Mouse (Mus musculus) adrenal gland, adult 2 months (tissue): ENCODE measurements around the gene Gskip. TPM values are rescaled to one million over a fixed set of nuclear protein-coding genes. Genes with fewer than 3 reads are reported as not detected.

Experiments used
- DNase-seq: peaks from one replicate; pipeline ENCODE4 v3.0.0; 2021
- long read RNA-seq: library from polyadenylated mRNA; stranded (forward); transcript quantifications from one replicate; pipeline ENCODE4 v2.0.0, GENCODE M21; 2021
- polyA plus RNA-seq: library from polyadenylated mRNA; depleted of rRNA; stranded (reverse); fragments of >200 nt; gene quantifications from 2 replicates; pipeline ENCODE4 v1.2.3, GENCODE M21; 2012; rRNA removed
- total RNA-seq, 2 experiments: library from RNA; stranded (reverse); gene quantifications; 2 replicates each; pipeline ENCODE4 v1.2.3; 2021

Gskip gene
- total RNA-seq (10 to 100 TPM; 16.5 to 21.5 TPM), polyA plus RNA-seq (4.3 and 4.4 TPM in 2 replicates)
- long read RNA-seq, transcript Gskip-201 (3 exons, 2,720 nt) = major isoform, 19 of 27 reads
- long read RNA-seq, transcript Gskip-202 (2 exons, 1,064 nt) = minor isoform, 5 of 27 reads
- long read RNA-seq, partial matches to known transcripts = 0 of 27 reads
- long read RNA-seq, other reads (novel, unspliced or antisense) = 3 of 27 reads

DNA sequence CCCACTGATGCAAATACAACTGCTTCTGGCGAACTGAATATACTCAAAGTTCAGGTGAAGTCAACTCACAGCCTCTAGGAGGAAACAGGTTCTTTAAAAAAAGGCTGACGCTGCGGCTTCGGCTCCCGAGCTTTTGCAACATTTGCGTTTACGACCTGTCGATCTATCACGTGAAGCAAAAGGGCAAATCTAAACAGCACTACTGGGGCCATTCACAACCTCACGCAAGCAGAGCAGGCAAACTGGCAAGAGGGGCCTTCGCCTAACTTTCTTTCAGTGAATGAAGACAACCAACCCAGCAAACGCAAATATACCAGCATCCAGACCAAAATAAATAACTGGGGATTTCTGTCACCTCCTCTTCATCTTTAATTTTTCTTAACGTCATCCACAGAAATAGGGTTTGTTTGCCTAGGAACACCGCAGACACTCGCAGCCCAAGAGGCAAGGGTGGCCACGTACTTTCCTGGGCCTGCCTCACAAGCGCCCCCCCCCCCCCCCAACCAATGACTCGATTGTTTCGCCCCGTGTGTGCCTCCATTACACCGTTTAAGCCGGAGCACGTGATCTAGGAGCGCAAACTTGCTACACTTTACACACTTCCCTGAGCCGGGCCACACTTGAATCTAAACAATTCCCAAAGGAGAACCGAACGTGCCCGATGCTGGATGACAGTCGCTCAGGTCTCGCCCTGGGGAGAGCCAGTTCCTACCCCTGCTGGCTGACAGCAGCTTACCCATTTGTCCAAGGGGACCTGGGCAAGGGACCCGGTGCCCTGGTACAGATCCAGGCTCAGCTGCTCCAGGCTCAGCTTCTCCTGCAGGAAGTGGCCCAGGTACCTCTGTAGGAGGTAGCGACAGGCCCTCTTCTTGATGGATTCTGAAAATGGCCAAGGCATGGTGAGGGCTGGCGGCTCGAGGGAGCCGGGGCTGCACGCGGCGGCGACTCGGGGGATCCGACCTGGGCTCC is at the start of gene Gskip:
Gene Gskip, plus strand, starts transcription at position 897 of the 969 bp plus-strand sequence.
- peak; percentile 62 for DNase-seq

DNA sequence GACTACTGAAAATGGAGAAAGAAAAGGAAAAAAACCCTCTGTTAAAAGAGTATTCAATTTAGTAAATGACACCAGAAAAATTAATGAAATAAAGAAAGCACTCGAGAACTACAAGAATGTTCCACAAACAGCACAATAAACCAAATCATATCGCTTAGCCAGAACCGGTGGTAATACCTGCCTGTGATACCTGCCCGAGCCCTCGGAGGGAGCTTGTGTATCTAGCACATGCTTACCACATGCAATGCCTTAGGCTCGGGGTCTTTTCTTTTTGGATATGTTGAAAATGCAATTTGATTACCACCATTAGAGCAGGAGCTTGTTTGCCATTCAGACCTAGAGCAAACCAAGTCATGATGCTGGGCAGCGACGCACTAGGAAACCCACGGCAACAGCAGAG is 48.1 kb upstream of the Gskip start:
- DNase-seq = no peak

GRCm38 (mm10) chr12:105637554-105637953 is 47.1 kb upstream of the Gskip start:
- no peak for DNase-seq

DNA sequence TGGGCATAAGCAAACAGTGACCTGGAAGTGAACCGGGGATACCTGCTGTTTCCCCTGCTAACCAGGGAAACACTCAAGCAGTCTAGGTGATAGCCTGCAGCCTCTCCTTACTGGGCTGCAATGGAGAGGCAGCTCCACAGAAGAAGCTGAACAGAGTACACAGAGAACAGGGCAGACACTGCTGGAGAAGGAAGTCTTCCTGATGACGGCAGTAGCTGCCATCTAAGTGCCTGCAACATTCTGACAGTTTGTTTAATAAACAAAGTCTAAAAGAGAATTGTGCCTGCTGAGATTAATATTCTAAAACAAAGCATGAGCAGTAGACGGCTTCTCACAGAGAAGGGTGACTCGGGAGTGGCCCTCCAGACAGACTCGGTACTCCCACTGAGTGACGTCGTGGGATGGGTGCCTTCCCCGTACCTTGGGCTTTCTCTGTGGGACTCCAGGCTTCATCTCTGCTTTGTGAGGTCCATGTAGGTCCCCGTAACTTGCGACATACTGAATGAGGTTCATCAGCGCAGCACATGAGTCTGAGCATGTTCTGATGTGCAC is 41.8 kb upstream of the Gskip start:
- DNase-seq = no peak

DNA sequence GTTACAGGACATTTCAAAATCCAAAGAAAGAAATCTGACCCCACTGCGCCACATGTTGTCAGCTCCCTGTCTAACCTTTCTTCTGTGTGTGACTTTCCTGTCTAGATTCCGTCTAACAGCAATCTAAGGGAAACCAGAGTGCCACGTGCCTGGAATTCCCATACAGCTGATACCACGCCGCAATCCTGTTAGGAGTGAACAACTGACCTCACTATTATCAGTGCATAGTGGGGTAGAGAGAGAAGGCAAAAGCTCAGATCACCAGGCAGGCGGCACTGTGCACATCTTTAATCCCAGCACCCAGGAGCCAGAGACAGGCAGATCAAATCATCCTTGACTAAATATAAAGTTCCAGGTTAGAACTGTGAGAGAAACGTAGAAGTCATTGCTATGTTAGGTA is 28.8 kb upstream of the Gskip start:
- DNase-seq = no peak

GRCm38 (mm10) chr12:105676274-105676673 is 8.4 kb upstream of the Gskip start:
- DNase-seq = no peak

GRCm38 (mm10) chr12:105678211-105678610 is 6.4 kb upstream of the Gskip start:
- DNase-seq = no peak

GRCm38 (mm10) chr12:105678762-105679161 is 5.9 kb upstream of the Gskip start:
- DNase-seq = no peak

DNA sequence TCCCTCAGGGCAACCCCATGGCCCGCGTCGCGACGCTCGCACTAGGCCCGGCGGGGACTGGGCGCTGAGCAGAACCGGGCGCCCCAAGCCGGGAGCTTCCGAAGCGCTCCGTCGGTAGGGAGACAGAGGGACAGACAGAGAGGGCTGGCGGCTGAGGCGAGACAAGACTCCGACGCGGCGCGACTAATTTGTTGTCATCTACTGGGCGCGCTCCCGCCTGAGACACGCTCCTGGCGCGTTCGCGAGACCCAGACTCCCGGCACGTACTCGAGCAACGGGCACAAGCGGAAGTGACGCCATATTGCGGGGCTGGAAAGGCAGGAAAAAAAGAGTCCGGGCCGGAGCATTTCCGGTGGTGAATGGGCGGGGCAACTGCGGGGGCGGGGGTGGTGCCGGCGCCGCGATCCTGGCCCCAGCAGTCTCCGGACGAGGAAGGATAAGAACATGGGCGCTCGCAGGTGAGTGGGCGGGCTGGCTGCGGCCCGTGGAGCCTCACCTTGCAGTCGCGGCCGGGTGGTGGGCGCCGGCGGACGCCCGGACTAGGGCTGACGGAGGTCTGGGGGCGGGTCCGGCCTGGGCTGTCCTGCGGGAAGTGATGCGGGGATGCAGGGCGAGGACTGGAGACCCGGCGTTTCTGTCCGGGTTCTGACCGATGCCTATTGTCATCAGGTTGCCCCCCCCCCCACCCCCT is 517 bp downstream of the Gskip start, which contains the start of gene Atg2b:
Gene Atg2b, minus strand, starts transcription at position 211 of the 691 bp plus-strand sequence.
- DNase-seq = peak; percentile 96

- no peak for DNase-seq
These were observed 2.2 kb downstream of the Gskip start for GRCm38 (mm10) chr12:105686791-105687190.

- no peak for DNase-seq
These were observed 2.8 kb downstream of the Gskip start for GRCm38 (mm10) chr12:105687416-105687815.

- DNase-seq = no peak
These were observed 3.9 kb downstream of the Gskip start for GRCm38 (mm10) chr12:105688546-105688945.

DNA sequence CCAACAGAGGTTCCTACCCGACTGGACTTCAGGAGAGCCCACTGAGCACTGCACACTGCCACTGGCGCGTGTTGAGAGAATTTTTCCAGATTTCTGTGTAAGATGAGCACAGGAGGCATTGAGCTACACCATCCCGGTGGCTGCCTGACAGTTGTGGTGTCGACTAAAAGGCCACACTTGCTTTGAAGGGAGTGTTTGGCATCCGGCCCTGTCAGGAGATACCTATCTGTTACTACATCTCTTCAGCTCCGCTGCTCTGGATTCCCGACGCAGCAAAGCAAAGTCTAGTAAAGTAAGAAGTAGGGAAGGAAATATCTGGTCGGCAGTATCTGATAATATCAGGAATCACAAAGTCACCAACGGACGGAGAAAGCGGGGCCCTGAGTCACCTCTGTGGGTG is 4.8 kb downstream of the Gskip start:
- DNase-seq = no peak

DNA sequence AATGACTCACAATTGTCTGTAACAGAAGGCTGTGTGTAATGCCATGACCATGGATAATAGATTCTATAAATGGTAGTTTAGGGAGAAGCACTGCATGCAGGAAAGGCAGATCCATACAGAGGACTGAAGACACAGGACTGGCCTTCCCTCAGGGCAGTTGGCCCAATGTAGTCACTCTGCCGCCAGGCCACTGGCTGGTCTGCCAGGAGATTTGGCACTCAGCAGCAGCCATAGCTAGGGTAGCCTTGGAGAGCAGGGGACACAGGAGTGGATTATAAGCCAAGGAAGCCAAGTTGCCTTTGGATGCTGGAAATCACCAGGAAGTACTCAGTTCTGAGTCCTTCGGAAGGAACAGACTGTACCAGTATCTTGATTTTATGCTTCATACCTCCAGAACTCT is 9.4 kb downstream of the Gskip start:
- peak; percentile 34 for DNase-seq

DNA sequence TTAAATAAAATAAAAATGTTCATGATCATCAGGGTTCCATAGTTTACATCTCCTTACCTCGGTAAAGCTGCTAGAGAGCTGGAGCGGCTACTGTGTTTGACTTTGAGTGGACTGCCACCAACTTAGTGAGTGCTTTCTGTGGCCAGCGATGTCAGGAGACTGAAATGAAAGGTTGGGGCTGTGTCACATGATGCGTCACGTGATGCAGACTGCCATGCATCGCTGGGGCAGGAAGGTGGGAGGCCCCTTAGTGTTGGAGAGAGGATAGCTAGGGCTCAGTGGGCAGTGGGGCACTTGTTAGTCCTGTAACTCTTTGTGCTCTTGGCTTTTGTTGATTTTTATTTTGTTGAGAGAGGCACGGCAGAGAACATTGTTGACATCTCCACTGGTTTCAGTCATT is 11.2 kb downstream of the Gskip start:
- DNase-seq = no peak

- no peak for DNase-seq
These were observed 12.6 kb downstream of the Gskip start for GRCm38 (mm10) chr12:105697104-105697780.

GRCm38 (mm10) chr12:105700433-105700832 is 15.8 kb downstream of the Gskip start:
- no peak for DNase-seq

DNA sequence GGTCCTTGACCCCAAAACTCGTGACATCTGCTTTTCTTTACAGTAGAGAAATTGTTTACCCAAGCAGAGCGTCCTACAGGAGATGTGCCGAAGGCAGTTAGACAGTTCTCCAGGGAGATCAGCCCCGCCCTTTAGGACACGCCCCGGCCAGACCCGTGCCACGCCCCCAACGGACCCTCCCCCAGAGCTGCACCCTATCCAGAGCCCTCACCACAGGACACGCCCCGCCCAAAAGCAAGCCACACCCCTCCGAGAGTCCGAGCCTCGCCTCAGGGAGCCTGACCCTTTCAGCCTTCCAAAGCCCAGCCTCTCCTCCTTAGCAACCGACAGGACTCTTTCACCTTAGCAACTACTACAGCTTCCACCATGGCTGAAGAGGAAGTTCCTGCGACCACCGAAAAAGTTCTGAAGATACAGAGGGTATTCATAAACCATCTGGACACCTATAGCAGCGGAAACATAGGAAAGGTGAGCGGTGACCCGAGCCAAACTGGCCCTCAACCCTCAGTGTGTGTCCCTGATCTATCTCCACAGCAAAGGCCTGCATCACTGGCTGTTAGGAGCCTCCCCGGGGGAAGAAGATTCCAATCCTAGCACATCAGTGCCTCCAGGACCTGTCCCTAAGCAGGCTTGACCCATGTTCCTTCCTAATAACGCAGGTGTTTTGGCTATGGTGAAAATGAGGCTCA is 21.3 kb downstream of the Gskip start, which contains the start of gene Ak7:
Gene Ak7, plus strand, starts transcription at position 178 of the 689 bp plus-strand sequence.
- DNase-seq = peak; percentile 89

DNA sequence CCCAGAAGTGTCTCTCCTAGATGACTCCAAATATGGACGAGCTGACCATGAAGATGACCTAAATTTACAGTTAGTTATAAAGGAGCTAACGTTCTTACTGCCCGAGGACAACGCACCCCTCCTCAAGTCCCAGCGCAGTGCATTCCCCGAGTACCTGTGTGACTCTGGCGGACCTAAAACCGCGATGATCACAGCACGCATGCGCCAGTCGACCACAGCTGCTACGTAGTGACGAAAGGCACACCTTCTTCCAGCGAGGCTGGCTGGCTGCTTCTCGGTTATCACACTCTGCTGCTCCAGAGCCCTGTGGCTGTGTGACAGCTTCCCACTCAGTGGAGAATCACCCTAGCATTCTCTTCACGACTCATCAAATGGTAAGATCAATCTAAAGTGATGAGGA is 34.0 kb downstream of the Gskip start:
- peak; percentile 37 for DNase-seq

DNA sequence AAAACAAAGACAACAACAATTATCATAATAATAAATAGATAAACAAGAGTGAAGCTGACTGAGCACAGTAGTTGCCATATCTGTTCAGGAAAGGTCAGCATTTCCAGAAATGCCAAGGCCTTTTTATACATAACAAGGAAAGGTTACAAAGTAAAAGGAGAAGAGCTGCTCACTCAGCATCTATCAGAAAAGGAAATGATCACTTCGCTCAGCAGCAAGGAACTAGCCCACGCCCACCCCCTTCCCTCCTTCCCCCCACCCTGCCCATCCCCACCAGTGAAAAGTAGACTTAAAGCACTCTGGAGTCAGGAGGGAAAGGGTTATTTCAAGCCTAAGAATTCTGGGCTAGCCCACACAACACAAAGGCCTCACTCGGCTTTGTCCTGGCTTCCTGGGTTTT is 35.6 kb downstream of the Gskip start:
- no peak for DNase-seq
